Mouse (Mus musculus): Measurements from ENCODE around the gene Gemin7.

Gemin7 gene

DNA sequence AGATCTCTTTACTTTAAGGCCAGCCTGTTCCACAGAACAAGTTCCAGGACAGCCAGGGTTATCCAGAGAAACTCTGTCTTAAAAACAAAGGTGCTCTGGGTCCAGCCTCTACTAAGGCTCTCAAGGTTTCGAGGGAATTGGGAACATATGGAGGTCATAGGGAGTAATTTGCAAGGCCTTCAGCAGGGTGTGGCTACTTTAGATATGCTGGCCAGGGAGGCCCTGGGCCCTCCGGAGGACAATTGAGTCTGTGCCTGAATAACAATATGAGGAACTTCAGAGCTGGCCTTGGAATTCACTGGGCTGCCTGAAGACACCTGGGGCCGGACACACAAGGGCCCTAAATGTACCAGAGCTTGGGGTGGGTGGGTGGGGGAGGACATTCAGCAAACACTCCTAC is 1.8 kb downstream of the Gemin7 start:
- DNase-seq (ENCODE audit: low read depth) = no peak

GRCm38 (mm10) chr7:19573776-19574140 is 3.6 kb downstream of the Gemin7 start:
- DNase-seq (ENCODE audit: low read depth) = no peak

DNA sequence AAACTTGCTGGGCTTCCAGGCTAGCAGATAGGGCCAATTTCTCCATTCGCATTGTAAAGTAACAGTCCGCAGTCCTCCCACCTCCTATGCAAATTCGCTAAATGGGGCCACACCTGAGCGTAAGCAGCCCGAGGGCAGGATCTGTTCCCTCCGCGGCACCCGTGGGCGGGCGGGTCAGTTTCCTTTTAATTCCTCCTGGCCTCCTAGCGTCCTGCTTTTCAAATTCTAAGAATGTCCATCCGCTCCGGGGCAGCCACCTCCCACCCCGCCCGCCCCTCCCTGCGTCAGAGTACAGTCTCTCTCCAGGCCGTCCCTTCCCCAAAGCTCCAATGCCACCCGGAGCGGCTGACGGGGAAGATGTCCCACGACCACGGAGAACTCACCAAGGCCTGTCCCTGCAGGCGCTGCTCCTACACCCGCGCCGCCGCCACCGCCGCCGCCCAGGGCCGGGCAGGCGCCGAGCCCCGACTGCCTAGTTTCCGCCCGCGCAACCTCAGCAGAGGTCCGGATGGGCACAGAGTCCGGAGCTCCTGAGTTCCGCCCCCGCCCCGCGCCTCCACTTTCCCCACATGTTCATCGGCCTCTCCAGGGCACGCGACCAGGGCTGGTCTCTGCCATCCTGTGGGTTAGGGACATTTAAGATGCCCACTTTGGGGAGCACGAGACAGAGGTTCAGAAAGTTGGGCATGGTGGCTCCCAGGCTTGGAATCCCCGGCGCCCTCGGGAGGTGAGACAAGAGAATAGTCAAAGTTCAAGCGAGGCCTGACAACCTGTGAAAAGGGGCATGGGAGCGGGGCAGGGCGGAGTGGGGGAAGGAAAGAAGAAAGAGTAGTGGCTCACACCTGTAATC is 4.2 kb downstream of the Gemin7 start:
- DNase-seq (ENCODE audit: low read depth) = peak; percentile 75

DNA sequence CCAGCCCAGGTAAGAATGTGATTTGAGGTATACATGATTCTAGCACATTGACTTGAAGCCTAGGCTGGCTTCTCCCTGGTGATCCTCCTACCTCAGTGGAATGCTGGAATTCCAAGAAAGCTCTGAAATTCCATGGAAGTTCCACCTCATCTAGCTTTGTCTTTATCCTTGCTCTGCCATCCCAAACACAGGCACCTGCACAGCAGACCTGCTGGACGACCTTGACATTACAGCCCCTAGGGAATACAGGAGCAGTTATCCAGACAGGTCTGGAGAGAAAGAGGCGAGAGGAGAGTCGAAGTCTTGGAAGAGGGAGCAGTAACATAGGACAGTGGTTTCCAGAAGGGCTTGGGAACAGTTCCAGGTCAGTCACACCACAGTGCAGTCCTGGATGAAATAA is 7.7 kb downstream of the Gemin7 start:
- no peak for DNase-seq (ENCODE audit: low read depth)

- no peak for DNase-seq (ENCODE audit: low read depth)
Observed at GRCm38 (mm10) chr7:19567426-19567825, 10.0 kb downstream of the Gemin7 start.

GRCm38 (mm10) chr7:19565803-19566202 is 11.6 kb downstream of the Gemin7 start:
- no peak for DNase-seq (ENCODE audit: low read depth)

DNA sequence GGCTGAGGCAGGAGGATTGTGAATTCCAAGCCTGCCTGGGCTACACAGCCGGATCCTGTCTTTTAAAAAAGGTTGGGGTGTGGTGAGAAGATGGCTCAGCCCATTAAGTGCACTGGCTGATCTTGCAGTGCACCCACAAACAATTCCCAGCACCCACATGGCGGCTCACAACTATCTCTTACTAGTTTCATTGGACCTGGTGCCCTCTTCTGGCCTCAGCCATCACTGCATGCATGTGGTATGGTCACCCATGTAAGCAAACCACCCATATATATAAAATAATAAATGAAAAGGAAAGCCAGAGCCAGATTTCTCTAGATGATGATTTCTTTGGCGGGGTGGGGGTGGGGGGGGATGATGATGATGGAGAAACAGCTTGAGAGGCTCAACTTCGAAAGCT is 12.9 kb downstream of the Gemin7 start:
- no peak for DNase-seq (ENCODE audit: low read depth)

DNA sequence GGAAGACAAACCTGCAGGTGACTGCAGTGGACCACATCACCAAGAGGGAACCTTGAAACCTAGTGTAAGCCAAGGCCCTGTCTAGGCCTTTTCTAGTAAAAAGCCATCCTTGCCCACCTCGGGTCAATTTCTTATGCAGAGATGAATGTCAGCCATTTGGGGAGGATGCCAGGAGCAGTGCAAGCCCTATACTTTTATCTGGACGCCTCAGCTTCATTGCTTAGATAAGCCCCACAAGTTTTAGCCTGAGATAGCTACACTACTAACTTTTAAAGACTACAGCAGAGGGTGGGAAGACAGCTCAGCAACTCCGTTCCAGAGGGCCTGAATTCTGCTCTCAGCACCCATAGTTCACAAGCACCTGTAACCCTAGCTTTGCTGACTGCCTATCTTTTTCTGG is 13.5 kb downstream of the Gemin7 start:
- DNase-seq (ENCODE audit: low read depth) = no peak

GRCm38 (mm10) chr7:19562643-19563410 is 14.6 kb downstream of the Gemin7 start, which contains the start of gene Ppp1r37:
Ppp1r37 (minus strand) TSS chr7:19563076.
- no peak for DNase-seq (ENCODE audit: low read depth)

- peak; percentile 92 for DNase-seq (ENCODE audit: low read depth)
Observed at GRCm38 (mm10) chr7:19561765-19562642, 15.4 kb downstream of the Gemin7 start.

- DNase-seq (ENCODE audit: low read depth) = no peak
Observed at GRCm38 (mm10) chr7:19561431-19561764, 16.0 kb downstream of the Gemin7 start.

GRCm38 (mm10) chr7:19560491-19561260 is 16.7 kb downstream of the Gemin7 start:
- DNase-seq (ENCODE audit: low read depth) = no peak

DNA sequence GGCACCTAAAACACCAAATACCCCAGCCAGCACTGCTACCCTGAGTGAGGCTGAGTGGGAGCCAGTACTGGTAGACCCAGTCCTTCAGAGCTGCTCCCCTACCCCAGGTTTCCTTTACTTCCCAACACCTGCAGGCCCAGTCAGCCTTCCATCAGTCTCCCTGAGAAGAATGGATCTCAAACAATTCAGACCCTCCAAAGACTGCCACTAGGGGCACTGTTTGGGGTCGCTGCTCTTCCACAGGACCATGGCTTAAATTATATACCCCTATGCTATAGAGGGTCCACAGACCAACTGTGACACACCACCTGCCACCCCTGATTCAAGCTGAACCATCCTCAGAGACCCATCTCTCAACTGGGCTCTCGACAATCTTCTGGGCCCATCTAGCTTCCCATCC is 18.4 kb downstream of the Gemin7 start:
- no peak for DNase-seq (ENCODE audit: low read depth)

- no peak for DNase-seq (ENCODE audit: low read depth)
Observed at GRCm38 (mm10) chr7:19557982-19558900, 19.2 kb downstream of the Gemin7 start.

GRCm38 (mm10) chr7:19557086-19557485 is 20.3 kb downstream of the Gemin7 start:
- no peak for DNase-seq (ENCODE audit: low read depth)

GRCm38 (mm10) chr7:19554168-19554567 is 23.2 kb downstream of the Gemin7 start:
- no peak for DNase-seq (ENCODE audit: low read depth)

- DNase-seq (ENCODE audit: low read depth) = no peak
Observed at GRCm38 (mm10) chr7:19552443-19552842, 25.0 kb downstream of the Gemin7 start.

- no peak for DNase-seq (ENCODE audit: low read depth)
Observed at GRCm38 (mm10) chr7:19551634-19552033, 25.8 kb downstream of the Gemin7 start.

DNA sequence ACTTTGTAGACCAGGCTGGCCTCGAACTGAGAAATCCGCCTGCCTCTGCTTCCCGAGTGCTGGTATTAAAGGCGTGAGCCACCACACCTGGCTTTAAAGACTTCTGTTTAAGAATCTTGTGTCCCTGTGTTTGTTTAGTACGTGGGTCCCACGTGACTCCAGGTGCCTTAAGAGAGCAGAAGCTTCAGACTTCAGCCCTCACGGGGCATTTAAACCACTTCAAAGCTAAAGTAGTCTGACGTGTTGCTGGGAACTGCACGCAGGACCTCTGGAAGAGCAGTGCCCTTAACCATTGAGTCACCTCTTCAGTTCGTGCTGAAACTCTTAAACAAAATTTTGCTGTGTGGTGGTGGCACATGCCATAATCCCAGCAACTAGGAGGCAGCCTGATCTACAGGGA is 28.0 kb downstream of the Gemin7 start:
- no peak for DNase-seq (ENCODE audit: low read depth)

GRCm38 (mm10) chr7:19547344-19547969 is 29.9 kb downstream of the Gemin7 start:
- DNase-seq (ENCODE audit: low read depth) = no peak

Measured in c-Kit-positive CD71-negative TER-119-negative erythroid progenitor cells, embryonic 14.5 days (primary cell).